Mouse (Mus musculus) layer of hippocampus, postnatal 10 days (tissue): ENCODE data around the gene Bysl. TPM values are rescaled to one million over a fixed set of nuclear protein-coding genes. Genes with fewer than 3 reads are reported as not detected.

Experiments used
- DNase-seq, 2 experiments: peaks; one replicate each; pipeline ENCODE4 v3.0.0; 2021; ENCODE audit warnings: low spot score in 2 of 2
- total RNA-seq, 2 experiments: library from RNA; stranded (reverse); gene quantifications; 2 replicates each; pipeline ENCODE4 v1.2.3; 2021

Gene Bysl
- total RNA-seq, 2 experiments from 2014 or later: 24.5 to 24.9 TPM

GRCm38 (mm10) chr17:47595248-47596161 lies 15.8 kb downstream of the Bysl start:
- peak in 1 of 2 experiments; percentile 41 for DNase-seq

- no peak for DNase-seq
Observed at GRCm38 (mm10) chr17:47594969-47595247, 16.4 kb downstream of the Bysl start.

- no peak for DNase-seq
Observed at GRCm38 (mm10) chr17:47594183-47594968, 16.9 kb downstream of the Bysl start.

DNA sequence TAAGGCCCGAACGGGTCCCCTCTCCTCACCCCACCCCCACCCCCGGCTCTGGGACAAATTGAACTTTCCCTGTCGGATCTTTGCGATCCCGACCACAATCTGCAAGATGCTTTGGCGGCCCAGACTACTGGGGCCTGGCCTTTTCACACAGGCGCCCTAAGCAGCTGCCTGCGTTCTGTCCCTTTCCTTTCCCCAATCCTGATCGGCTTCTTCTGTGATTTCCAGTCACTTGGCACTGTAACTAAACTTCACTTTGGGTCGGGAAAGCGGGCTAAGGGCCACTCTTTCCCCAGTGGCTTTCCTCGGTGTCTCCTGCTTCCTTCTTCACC lies 17.5 kb downstream of the Bysl start:
- peak in 1 of 2 experiments; percentile 50 for DNase-seq

GRCm38 (mm10) chr17:47593215-47593853 lies 18.0 kb downstream of the Bysl start:
- peak; percentile 90 to 93 for DNase-seq

DNA sequence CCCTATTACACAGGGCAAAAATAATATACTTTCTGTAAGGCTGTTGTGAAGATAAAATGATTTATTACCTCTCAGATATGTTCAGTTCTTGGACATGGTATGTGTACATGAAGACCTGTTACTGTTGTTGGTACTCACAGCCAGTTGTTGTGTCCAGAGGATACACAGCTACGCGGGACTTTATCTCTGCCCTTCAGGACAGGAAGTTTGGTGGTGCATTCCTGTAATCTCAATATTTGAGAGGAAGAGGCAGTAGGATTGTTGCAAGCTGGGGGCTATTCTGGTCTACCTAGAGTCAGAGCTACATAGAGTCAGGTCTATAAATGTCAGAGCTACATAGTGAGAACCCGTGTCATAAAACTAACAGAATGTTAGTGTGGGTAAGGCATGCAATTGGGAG lies 20.2 kb downstream of the Bysl start:
- DNase-seq: no peak

GRCm38 (mm10) chr17:47588517-47588916 lies 22.8 kb downstream of the Bysl start:
- DNase-seq: no peak

DNA sequence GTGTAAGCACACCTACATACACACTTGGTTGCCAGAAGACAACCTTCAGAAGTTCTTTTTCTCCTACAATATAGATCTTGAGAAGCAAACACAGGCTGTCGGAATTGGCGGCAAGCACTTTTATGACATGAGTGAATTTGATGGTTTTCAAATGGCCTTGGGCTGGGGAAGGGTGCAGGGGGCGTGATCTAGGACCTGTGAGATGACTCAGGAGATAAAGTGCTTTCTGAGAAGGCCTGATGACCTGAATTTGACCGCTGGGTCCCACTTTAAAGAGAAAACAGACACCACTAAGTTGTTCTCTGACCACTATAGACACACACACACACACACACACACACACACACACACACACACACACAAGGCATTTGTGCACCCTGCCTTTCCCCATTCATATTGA lies 30.3 kb downstream of the Bysl start:
- no peak for DNase-seq

GRCm38 (mm10) chr17:47578655-47579054 lies 32.6 kb downstream of the Bysl start:
- no peak for DNase-seq

DNA sequence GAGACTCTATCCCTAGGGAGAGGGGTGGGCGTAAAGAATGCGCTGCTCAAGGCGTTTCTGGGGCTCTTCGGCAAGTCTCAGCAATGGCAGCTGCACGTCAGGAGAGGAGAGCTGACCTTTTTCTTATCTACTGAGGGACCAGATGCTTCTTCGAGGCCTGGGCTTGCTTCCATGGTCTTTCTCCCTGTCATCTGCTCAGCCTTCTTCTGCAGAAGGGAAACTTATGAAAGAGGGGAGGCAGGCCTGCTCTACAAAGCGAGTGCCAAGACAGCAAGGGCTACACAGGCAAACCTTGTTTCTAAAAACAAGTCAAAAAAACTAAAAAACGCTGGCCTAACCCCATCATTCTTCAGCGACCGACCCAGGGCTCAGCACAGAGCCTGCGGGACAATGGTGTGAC lies 36.5 kb downstream of the Bysl start:
- DNase-seq: peak in 1 of 2 experiments; percentile 12

DNA sequence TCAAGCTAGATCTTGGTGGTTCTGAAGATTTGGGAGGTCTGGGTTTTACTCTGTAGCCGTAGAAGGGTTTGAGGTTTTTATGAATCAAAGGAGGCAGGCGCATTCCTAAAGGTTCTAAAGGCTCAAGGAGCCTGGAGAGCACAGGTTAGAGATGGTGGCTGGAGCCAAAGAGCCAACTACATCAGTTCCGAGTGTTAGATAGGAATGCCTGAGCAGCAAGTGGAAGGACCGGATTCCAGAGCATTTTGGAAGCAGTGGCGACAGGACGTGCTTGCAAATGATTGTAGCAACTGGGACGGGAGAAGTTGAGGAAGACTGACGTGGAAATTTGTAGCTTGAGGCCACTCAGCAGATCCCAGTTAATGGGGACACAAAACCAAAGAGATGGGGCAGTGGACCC lies 37.3 kb downstream of the Bysl start:
- DNase-seq: no peak

GRCm38 (mm10) chr17:47572436-47572835 lies 38.9 kb downstream of the Bysl start:
- no peak for DNase-seq

GRCm38 (mm10) chr17:47571621-47572020 lies 39.7 kb downstream of the Bysl start:
- DNase-seq: no peak

DNA sequence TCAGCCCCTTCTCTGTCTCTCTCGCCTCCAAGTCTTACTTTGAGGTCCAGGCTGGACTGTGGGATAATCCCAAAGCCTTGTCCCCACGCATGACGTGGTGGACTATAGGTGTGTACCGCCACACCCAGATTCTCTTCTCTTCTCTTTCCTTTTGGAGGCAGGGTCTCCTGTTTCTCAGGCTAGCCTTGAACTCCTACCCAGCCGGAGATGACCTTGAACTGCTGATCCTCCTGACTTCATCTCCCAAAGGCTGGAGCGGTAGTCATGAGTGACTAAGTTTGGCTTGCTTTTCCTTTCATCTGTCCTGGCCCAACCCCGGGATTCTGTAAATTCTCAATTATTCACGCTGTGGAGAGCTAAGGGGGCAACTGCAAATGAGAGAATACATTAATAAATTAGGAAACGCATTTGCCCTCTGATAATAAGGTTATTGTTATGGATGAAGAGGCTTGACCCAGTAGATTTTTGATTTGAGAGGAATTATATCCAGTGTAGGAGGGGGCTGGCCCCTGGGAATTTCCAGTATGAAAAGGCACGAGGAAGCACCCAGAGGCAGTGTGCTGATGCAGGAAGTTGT lies 42.3 kb downstream of the Bysl start:
- DNase-seq: no peak

GRCm38 (mm10) chr17:47568389-47568788 lies 42.9 kb downstream of the Bysl start:
- no peak for DNase-seq

GRCm38 (mm10) chr17:47567271-47567670 lies 44.0 kb downstream of the Bysl start:
- DNase-seq: no peak

DNA sequence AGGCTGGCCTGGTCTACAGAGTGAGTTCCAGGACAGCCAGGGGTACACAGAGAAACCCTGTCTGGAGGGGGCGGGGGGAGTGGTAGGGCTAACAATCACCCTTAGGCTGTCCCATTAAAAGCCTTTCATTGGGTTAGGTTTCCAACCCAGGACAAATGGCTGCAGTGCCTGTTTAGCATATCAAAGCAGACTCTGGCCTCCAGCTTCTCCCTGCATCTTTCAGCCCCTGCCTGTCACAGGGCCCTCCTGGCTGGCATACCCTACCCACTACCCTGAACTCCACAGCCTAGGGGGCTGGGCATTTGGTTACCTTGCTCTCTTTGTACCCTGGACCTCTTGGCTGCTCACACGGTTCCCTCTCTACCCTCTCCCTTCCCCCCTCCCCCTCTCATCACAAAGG lies 45.2 kb downstream of the Bysl start:
- no peak for DNase-seq

- no peak for DNase-seq
Observed at GRCm38 (mm10) chr17:47564612-47565011, 46.7 kb downstream of the Bysl start.

DNA sequence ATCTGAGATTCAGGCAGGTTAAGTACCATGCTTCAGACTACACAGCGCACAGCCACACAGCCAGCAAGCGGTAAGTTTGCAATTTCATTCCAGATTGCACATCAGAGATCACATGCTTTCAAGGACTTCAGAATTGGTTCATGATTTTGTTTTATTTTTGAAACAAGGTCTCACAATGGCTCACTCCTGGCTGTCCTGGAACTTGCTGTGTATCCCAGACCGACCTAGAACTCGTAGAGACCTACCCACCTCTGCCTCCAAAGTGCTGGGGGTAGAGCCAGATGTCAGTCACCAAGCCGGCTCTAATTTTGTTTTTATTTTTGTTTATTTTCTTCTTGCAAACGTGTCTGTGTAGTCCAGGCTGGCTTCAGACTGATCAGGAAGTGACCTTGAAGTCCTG lies 48.4 kb downstream of the Bysl start:
- no peak for DNase-seq

GRCm38 (mm10) chr17:47559726-47560125 lies 51.6 kb downstream of the Bysl start:
- no peak for DNase-seq

GRCm38 (mm10) chr17:47557179-47557578 lies 54.1 kb downstream of the Bysl start:
- no peak for DNase-seq

DNA sequence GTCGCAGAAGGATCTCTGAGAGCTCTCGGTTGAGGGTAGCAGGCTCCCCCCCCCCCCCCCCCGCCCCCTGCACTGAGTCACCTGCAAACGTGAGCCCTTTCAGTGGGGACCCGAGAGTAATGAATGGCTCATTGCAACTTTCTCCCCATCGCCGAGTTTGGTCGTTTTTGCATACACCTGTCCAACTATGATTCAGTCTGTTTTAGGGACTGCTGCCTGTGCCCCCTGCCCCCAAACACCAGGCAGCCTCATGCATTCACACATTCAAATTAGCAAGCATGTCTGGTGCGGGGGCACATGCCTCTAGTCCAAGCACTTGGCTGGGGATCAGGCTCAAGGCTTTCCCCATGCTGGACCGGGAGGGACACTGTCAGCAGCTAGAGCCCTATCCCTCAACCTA lies 56.7 kb downstream of the Bysl start:
- DNase-seq: no peak
